Mouse (Mus musculus) limb, embryonic 12.5 days (tissue): ENCODE results near the gene Tmem229a. TPM values are rescaled to one million over a fixed set of nuclear protein-coding genes. Genes with fewer than 3 reads are reported as not detected.

Experiments used
- ATAC-seq: fragments of 200-750 bp; cut with Nextera tagmentation; 2 replicates; pipeline ENCODE4 v1.8.0; 2017; ENCODE audit warnings: low read depth, moderate TSS enrichment; ENCODE audit not compliant: insufficient number of reproducible peaks, insufficient read depth, low FRiP score, low TSS enrichment
- H3K27ac ChIP-seq: fragments of 300-500 bp; sonication (generic); 2 replicates; pipeline ENCODE4 v1.5.1; 2016; ENCODE audit warnings: mild to moderate bottlenecking, moderate library complexity
- H3K27me3 ChIP-seq: fragments of 300-500 bp; sonication (generic); 2 replicates; pipeline ENCODE4 v1.6.1; 2016; ENCODE audit warnings: mild to moderate bottlenecking, moderate library complexity
- H3K36me3 ChIP-seq: fragments of 300-500 bp; sonication (generic); 2 replicates; pipeline ENCODE4 v1.6.1; 2016; ENCODE audit warnings: mild to moderate bottlenecking, moderate library complexity
- H3K4me1 ChIP-seq: fragments of 300-500 bp; sonication (generic); replicated peaks from 2 replicates; pipeline ENCODE4 v1.6.1; 2016
- H3K4me2 ChIP-seq: fragments of 300-500 bp; sonication (generic); 2 replicates; pipeline ENCODE4 v1.6.1; 2016; ENCODE audit warnings: mild to moderate bottlenecking, moderate library complexity
- H3K4me3 ChIP-seq: fragments of 300-500 bp; sonication (generic); replicated peaks from 2 replicates; pipeline ENCODE4 v1.5.1; 2016; ENCODE audit warnings: mild to moderate bottlenecking
- H3K9ac ChIP-seq: fragments of 300-500 bp; sonication (generic); replicated peaks from 2 replicates; pipeline ENCODE4 v1.6.1; 2016; ENCODE audit warnings: mild to moderate bottlenecking, moderate library complexity
- H3K9me3 ChIP-seq: fragments of 300-500 bp; sonication (generic); 2 replicates; pipeline ENCODE4 v1.6.1; 2016; ENCODE audit warnings: mild to moderate bottlenecking, moderate library complexity
- WGBS: fragments of 180-500 bp; shearing (Covaris S2); methylation state at CpG from one replicate; pipeline ENCODE4 v1.1.7; 2016; 5-methylcytosine and 5-hydroxymethylcytosine counted together
- polyA plus RNA-seq: library from polyadenylated mRNA; unstranded; fragments of >200 nt; fragmentation: Nextera tagmentation; extraction: Ambion mirVana; gene quantifications from 2 replicates; pipeline ENCODE4 v1.2.1, GENCODE M21; 2016

The Tmem229a gene
- polyA plus RNA-seq, 1 experiment from 2014 or later, result 0.51 TPM

- peaks cover 24% of the 10 kb centered on the region for H3K27me3 ChIP-seq
- ATAC-seq, result no peak
- no peak overlapping the region for H3K9ac ChIP-seq
- H3K4me3 ChIP-seq, result no peak overlapping the region
- H3K9me3 ChIP-seq, result no peaks in the 10 kb centered on the region
- H3K36me3 ChIP-seq, result no peaks in the 10 kb centered on the region
- 77% methylated on average over 5 of the region's 5 CpGs for WGBS
- no peaks in the 10 kb centered on the region for H3K4me1 ChIP-seq
- H3K4me2 ChIP-seq, result no peak overlapping the region
- H3K27ac ChIP-seq, result no peak overlapping the region
Observed at GRCm38 (mm10) chr6:24952341-24952740, 3.8 kb downstream of the Tmem229a start.

DNA sequence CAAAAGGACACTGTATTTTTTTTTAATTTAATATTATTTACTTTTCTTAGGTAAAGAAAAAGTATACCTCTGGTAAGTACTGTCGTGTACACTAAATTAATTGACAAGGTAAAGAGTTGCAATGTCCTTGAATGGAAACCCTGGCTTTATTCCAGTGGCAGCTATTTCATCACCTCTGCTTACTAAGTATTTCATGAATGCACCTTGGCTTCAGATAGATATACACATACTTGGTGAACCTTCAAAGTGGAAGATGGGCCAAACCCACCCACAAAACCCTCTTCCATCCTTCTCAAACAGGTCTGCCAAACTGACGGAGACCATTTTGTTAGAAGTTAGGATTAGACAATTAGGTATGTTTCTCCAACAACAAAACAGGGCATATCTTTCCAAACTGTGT lies 5.4 kb downstream of the Tmem229a start:
- Histone ChIP-seq H3K9me3 (no peaks in the 10 kb centered on the region), H3K4me2 (no peak overlapping the region), H3K36me3 (no peaks in the 10 kb centered on the region), H3K27ac (no peak overlapping the region), H3K9ac (no peak overlapping the region), H3K4me3 (no peak overlapping the region), H3K4me1 (no peaks in the 10 kb centered on the region), H3K27me3 (peaks cover 18% of the 10 kb centered on the region)
- no peak for ATAC-seq
- 88% methylated on average over 2 of the region's 2 CpGs for WGBS

DNA sequence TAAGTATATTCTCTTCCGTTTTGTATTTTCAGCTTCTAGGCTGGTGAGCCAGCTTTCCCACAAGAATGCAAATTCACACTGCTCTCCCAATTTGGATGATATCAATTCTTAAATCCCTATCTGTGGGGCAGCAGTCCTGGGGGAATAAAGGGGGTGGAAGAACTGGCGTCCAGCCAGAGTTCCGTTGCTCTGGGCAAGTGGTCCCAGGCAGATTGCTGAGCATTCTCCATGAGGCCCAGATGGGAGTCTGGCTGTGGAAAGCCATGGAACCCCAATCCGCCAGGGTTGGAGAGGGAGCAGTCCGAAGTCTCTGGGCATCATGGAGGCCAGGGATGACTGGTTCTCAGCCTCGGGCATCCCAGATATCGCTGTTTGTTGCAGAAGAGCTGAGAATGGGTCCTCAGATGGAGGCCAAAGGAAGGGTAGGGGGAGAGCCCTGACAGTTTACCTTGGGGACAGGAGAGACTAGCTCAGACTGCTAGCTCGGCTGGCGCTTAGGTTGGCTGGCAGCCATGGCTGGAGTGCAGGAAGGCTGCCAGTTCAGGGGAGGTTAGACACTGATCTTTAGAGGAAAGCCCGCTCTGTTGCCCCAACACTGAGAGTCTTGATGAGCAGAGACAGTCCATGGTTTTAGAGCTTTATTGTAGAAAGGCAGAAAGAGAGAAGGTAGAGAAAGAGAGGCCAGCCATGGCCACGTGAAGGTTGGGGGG lies 30.9 kb downstream of the Tmem229a start:
- 92% methylated on average over 11 of the region's 11 CpGs for WGBS
- H3K9me3 ChIP-seq, result no peaks in the 10 kb centered on the region
- no peak for ATAC-seq
- H3K36me3 ChIP-seq, result no peaks in the 10 kb centered on the region
- H3K4me1 ChIP-seq, result no peaks in the 10 kb centered on the region
- H3K4me3 ChIP-seq, result no peak overlapping the region
- H3K4me2 ChIP-seq, result no peak overlapping the region
- H3K27me3 ChIP-seq, result no peaks in the 10 kb centered on the region
- H3K9ac ChIP-seq, result no peak overlapping the region
- no peak overlapping the region for H3K27ac ChIP-seq

DNA sequence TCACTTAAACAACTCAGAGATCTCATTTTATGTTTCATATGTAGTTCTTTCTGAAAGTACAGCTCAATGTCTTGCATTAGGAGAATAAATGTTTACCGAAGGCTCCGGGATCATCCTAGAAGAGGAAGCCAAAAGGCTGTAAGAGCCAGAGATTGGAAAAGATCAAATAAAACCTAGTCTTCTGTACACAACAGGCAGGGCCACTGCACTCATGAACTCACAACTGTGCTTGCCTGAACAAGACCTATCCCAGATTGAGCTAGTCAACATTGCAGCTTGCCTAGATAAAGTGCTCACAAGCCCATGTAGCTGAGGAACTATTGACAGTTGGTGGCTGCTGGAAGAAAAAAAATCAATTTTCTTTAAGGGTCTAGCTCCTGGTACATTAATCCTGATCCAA lies 42.5 kb downstream of the Tmem229a start:
- no peak overlapping the region for H3K27ac ChIP-seq
- WGBS, result 95% methylated on average over 2 of the region's 2 CpGs
- no peak for ATAC-seq
- no peaks in the 10 kb centered on the region for H3K36me3 ChIP-seq
- no peaks in the 10 kb centered on the region for H3K9me3 ChIP-seq
- H3K9ac ChIP-seq, result no peak overlapping the region
- H3K27me3 ChIP-seq, result no peaks in the 10 kb centered on the region
- no peak overlapping the region for H3K4me3 ChIP-seq
- no peak overlapping the region for H3K4me2 ChIP-seq
- H3K4me1 ChIP-seq, result no peaks in the 10 kb centered on the region

DNA sequence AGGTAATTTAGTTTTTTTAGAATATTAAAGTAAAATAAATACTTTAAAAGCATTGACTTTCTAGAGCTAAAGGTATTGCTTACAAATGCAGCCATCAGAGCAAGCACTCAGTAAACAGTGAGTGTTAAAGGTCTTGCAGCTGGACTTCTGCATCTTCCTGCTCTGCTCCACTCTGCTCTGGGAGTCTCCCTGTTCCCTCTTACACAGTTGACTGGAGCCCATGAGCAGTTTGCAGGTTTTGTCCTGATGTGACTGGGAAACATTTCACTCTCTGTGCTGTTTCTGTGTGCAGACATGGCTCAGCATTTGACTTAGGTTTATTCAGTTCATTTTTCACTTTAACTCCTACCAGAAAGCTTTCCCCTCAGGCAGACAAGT lies 45.4 kb downstream of the Tmem229a start:
- Histone ChIP-seq H3K27ac (no peak overlapping the region), H3K9me3 (no peaks in the 10 kb centered on the region), H3K4me2 (no peak overlapping the region), H3K4me1 (no peaks in the 10 kb centered on the region), H3K9ac (no peak overlapping the region), H3K4me3 (no peak overlapping the region), H3K36me3 (no peaks in the 10 kb centered on the region), H3K27me3 (no peaks in the 10 kb centered on the region)
- no peak for ATAC-seq

GRCm38 (mm10) chr6:24910016-24910727 lies 45.9 kb downstream of the Tmem229a start:
- no peak for ATAC-seq
- Histone ChIP-seq H3K9ac (no peak overlapping the region), H3K27me3 (no peaks in the 10 kb centered on the region), H3K9me3 (no peaks in the 10 kb centered on the region), H3K4me1 (no peaks in the 10 kb centered on the region), H3K4me3 (no peak overlapping the region), H3K36me3 (no peaks in the 10 kb centered on the region), H3K27ac (no peak overlapping the region), H3K4me2 (no peak overlapping the region)
- 83% methylated on average over 2 of the region's 2 CpGs for WGBS

DNA sequence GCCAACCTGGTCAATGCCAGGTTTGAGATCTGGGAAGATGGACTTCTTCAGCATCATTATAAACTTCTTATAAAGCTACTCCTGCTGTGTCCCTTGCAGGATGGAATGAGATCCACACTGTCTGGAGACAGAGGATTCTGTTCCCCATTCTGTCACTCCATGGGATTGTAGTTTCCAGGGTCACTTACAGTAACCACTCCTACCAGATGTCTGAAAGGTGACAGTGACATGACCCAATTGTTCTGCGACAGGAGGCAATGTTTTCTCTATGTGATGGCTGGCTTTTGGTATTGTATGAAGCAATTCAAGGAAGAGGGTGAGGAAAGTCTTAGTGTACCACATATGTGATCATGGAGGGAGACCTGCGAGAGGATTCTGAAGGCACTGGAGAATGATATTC lies 48.3 kb downstream of the Tmem229a start:
- Histone ChIP-seq H3K27me3 (no peaks in the 10 kb centered on the region), H3K9ac (no peak overlapping the region), H3K4me1 (no peaks in the 10 kb centered on the region), H3K27ac (no peak overlapping the region), H3K9me3 (no peaks in the 10 kb centered on the region), H3K4me3 (no peak overlapping the region), H3K4me2 (no peak overlapping the region), H3K36me3 (no peaks in the 10 kb centered on the region)
- 78% methylated on average over 2 of the region's 2 CpGs for WGBS
- no peak for ATAC-seq

GRCm38 (mm10) chr6:24905101-24905500 lies 51.0 kb downstream of the Tmem229a start:
- no peaks in the 10 kb centered on the region for H3K27me3 ChIP-seq
- H3K9me3 ChIP-seq, result no peaks in the 10 kb centered on the region

More at GRCm38 (mm10) chr6:24905101-24905500, 51.0 kb downstream of the Tmem229a start:
- no peaks in the 10 kb centered on the region for H3K4me1 ChIP-seq
- no peak overlapping the region for H3K9ac ChIP-seq
- H3K27ac ChIP-seq, result no peak overlapping the region
- H3K4me2 ChIP-seq, result no peak overlapping the region
- H3K4me3 ChIP-seq, result no peak overlapping the region
- no peaks in the 10 kb centered on the region for H3K36me3 ChIP-seq
- 83% methylated on average over 3 of the region's 3 CpGs for WGBS
- no peak for ATAC-seq

Other genes starting within 250 kb of the Tmem229a start
- not detected in 2 replicates for gene Hyal6, start 223.1 kb downstream of the Tmem229a start, polyA plus RNA-seq
- gene Hyal4, start 208.0 kb downstream of the Tmem229a start, polyA plus RNA-seq, result not detected in 2 replicates
- not detected in 2 replicates for gene Spam1, start 165.1 kb downstream of the Tmem229a start, polyA plus RNA-seq
- not detected in 2 replicates for gene Hyal5, start 98.3 kb downstream of the Tmem229a start, polyA plus RNA-seq